Mouse (Mus musculus) heart, postnatal 0 days (tissue): Measurements from ENCODE around the gene Osbpl3. TPM values are rescaled to one million over a fixed set of nuclear protein-coding genes. Genes with fewer than 3 reads are reported as not detected.

ENCODE experiments used
- ATAC-seq: fragments of 200-750 bp; cut with Nextera tagmentation; 2 replicates; pipeline ENCODE4 v1.8.0; 2017; ENCODE audit warnings: low read depth, moderate number of reproducible peaks, moderate library complexity; ENCODE audit not compliant: insufficient read depth
- DNase-seq: peaks from one replicate; pipeline ENCODE4 v3.0.0-alpha.2; 2016; ENCODE audit warnings: low spot score
- H3K27ac ChIP-seq: fragments of 300-500 bp; sonication (generic); 2 replicates; pipeline ENCODE4 v1.5.1; 2014; ENCODE audit warnings: low read depth, mild to moderate bottlenecking
- H3K27me3 ChIP-seq: fragments of 300-500 bp; sonication (generic); 2 replicates; pipeline ENCODE4 v1.6.1; 2014; ENCODE audit warnings: low read length, mixed read lengths; ENCODE audit not compliant: control insufficient read depth, insufficient read depth
- H3K36me3 ChIP-seq: fragments of 300-500 bp; sonication (generic); replicated peaks from 2 replicates; pipeline ENCODE4 v1.6.1; 2014; ENCODE audit warnings: low read length, mixed read lengths; ENCODE audit not compliant: control insufficient read depth, insufficient read depth
- H3K4me1 ChIP-seq: fragments of 300-500 bp; sonication (generic); 2 replicates; pipeline ENCODE4 v1.6.1; 2014; ENCODE audit warnings: antibody characterized with exemption; ENCODE audit not compliant: control insufficient read depth, insufficient read depth
- H3K4me2 ChIP-seq: fragments of 300-500 bp; sonication (generic); 2 replicates; pipeline ENCODE4 v1.6.1; 2014; ENCODE audit warnings: low read depth, mild to moderate bottlenecking, low read length, moderate library complexity
- H3K4me3 ChIP-seq: fragments of 300-500 bp; sonication (generic); 2 replicates; pipeline ENCODE4 v1.5.1; 2014; ENCODE audit warnings: low read depth, low read length
- H3K9ac ChIP-seq: fragments of 300-500 bp; sonication (generic); replicated peaks from 2 replicates; pipeline ENCODE4 v1.6.1; 2014; ENCODE audit warnings: low read depth, low read length, mixed read lengths
- H3K9me3 ChIP-seq: fragments of 300-500 bp; sonication (generic); replicated peaks from 2 replicates; pipeline ENCODE4 v1.6.1; 2016; ENCODE audit warnings: low read length; ENCODE audit not compliant: control insufficient read depth
- CTCF ChIP-seq: IDR thresholded peaks from 2 replicates; pipeline ENCODE4 v1.5.1; 2016; ENCODE audit warnings: antibody characterized with exemption, control low read depth, low read depth
- EP300 ChIP-seq: IDR thresholded peaks from 2 replicates; pipeline ENCODE4 v1.6.1; 2016; ENCODE audit warnings: antibody characterized with exemption, low read depth
- WGBS: fragments of 180-500 bp; shearing (Covaris S2); extraction: QIAGEN DNeasy Blood & Tissue Kit; methylation state at CpG from one replicate; pipeline ENCODE4 v1.1.7; 2014; 5-methylcytosine and 5-hydroxymethylcytosine counted together
- polyA plus RNA-seq: library from polyadenylated mRNA; unstranded; fragments of >200 nt; fragmentation: Nextera tagmentation; extraction: Ambion mirVana; gene quantifications from 2 replicates; pipeline ENCODE4 v1.2.1, GENCODE M21; 2015
- total RNA-seq: library from RNA; depleted of rRNA; stranded (reverse); fragments of >200 nt; gene quantifications from 2 replicates; pipeline ENCODE4 v1.2.3, GENCODE M21; 2014; ENCODE audit warnings: low replicate concordance

The Osbpl3 gene
- total and polyA plus RNA-seq, 2 experiments from 2014 or later: 13.9 to 20.9 TPM

GRCm38 (mm10) chr6:50413381-50413780 lies 42.6 kb downstream of the Osbpl3 start:
- Histone ChIP-seq H3K4me3 (no peak overlapping the region), H3K36me3 (peaks cover 12% of the 10 kb centered on the region; the same call in 1 of the 2 replicates), H3K4me1 (peaks cover 22% of the 10 kb centered on the region; the same call in 1 of the 2 replicates), H3K9ac (no peak overlapping the region), H3K4me2 (no peak overlapping the region), H3K27me3 (no peaks in the 10 kb centered on the region), H3K27ac (no peak overlapping the region), H3K9me3 (no peaks in the 10 kb centered on the region)
- 83% methylated on average over 1 of the region's 1 CpGs for WGBS
- DNase-seq: no peak
- ATAC-seq: no peak
- no peak for TF ChIP-seq EP300
- no peak for TF ChIP-seq CTCF

- TF ChIP-seq EP300: no peak
- TF ChIP-seq CTCF: no peak
- no peak overlapping the region for H3K4me2 ChIP-seq
- H3K9ac ChIP-seq: no peak overlapping the region
- no peak for DNase-seq
- H3K27me3 ChIP-seq: no peaks in the 10 kb centered on the region
- 13% methylated on average over 4 of the region's 4 CpGs for WGBS
- ATAC-seq: no peak
- peaks cover 22% of the 10 kb centered on the region; the same call in 1 of the 2 replicates for H3K4me1 ChIP-seq
- H3K9me3 ChIP-seq: no peaks in the 10 kb centered on the region
- H3K4me3 ChIP-seq: no peak overlapping the region
- H3K27ac ChIP-seq: no peak overlapping the region
- 0 out of 2 replicates have a peak, but pooled peaks cover 5% of the 10 kb centered on the region for H3K36me3 ChIP-seq
Observed at GRCm38 (mm10) chr6:50412174-50412573, 43.8 kb downstream of the Osbpl3 start.

GRCm38 (mm10) chr6:50404698-50405097 lies 51.3 kb downstream of the Osbpl3 start:
- Histone ChIP-seq H3K9me3 (no peaks in the 10 kb centered on the region), H3K4me1 (peaks cover 22% of the 10 kb centered on the region), H3K9ac (no peak overlapping the region), H3K27ac (peak overlapping the region; percentile 91), H3K4me2 (no peak overlapping the region), H3K27me3 (no peaks in the 10 kb centered on the region), H3K36me3 (no peaks in the 10 kb centered on the region), H3K4me3 (no peak overlapping the region)
- no peak for TF ChIP-seq EP300
- no peak for TF ChIP-seq CTCF
- ATAC-seq (peak; percentile 93), DNase-seq (peak; percentile 90)
- 39% methylated on average over 11 of the region's 11 CpGs for WGBS

GRCm38 (mm10) chr6:50403524-50403923 lies 52.5 kb downstream of the Osbpl3 start:
- ATAC-seq (no peak), DNase-seq (no peak)
- H3K27ac ChIP-seq: no peak overlapping the region
- no peak overlapping the region for H3K4me3 ChIP-seq
- H3K4me1 ChIP-seq: peaks cover 25% of the 10 kb centered on the region
- no peak overlapping the region for H3K9ac ChIP-seq
- H3K9me3 ChIP-seq: no peaks in the 10 kb centered on the region
- no peak overlapping the region for H3K4me2 ChIP-seq
- TF ChIP-seq CTCF (no peak), EP300 (no peak)
- no peaks in the 10 kb centered on the region for H3K27me3 ChIP-seq
- WGBS: 55% methylated on average over 4 of the region's 4 CpGs
- H3K36me3 ChIP-seq: no peaks in the 10 kb centered on the region

- Histone ChIP-seq H3K4me3 (no peak overlapping the region), H3K9ac (no peak overlapping the region), H3K36me3 (no peaks in the 10 kb centered on the region), H3K4me1 (peaks cover 25% of the 10 kb centered on the region), H3K9me3 (no peaks in the 10 kb centered on the region), H3K4me2 (no peak overlapping the region), H3K27me3 (no peaks in the 10 kb centered on the region), H3K27ac (no peak overlapping the region)
- 89% methylated on average over 4 of the region's 4 CpGs for WGBS
- TF ChIP-seq EP300 (no peak), CTCF (no peak)
- DNase-seq: no peak
- ATAC-seq: no peak
Observed at GRCm38 (mm10) chr6:50402872-50403271, 53.1 kb downstream of the Osbpl3 start.

GRCm38 (mm10) chr6:50400234-50400633 lies 55.8 kb downstream of the Osbpl3 start:
- peaks cover 13% of the 10 kb centered on the region for H3K4me1 ChIP-seq
- no peaks in the 10 kb centered on the region for H3K27me3 ChIP-seq
- 79% methylated on average over 6 of the region's 6 CpGs for WGBS
- no peak overlapping the region for H3K4me2 ChIP-seq
- no peak overlapping the region for H3K4me3 ChIP-seq
- H3K36me3 ChIP-seq: no peaks in the 10 kb centered on the region
- H3K27ac ChIP-seq: no peak overlapping the region
- no peak overlapping the region for H3K9ac ChIP-seq
- no peak for ATAC-seq
- no peak for DNase-seq
- H3K9me3 ChIP-seq: no peaks in the 10 kb centered on the region
- no peak for TF ChIP-seq CTCF
- TF ChIP-seq EP300: no peak
